Mouse (Mus musculus) small intestine, adult 2 months (tissue): ENCODE measurements around the gene Ezh1. TPM values are rescaled to one million over a fixed set of nuclear protein-coding genes. Genes with fewer than 3 reads are reported as not detected.
A peak's percentile ranks its signal among the peaks of the same experiment; 100 is the strongest.

Experiments
- H3K27ac ChIP-seq: fragments of 200-500 bp; 2 replicates; pipeline ENCODE4 v1.5.1; 2012; ENCODE audit warnings: low read depth, low read length, control low read depth, inconsistent platforms; ENCODE audit not compliant: insufficient read depth
- H3K27me3 ChIP-seq: fragments of 200-500 bp; 2 replicates; pipeline ENCODE4 v1.6.1; 2012; ENCODE audit warnings: mild to moderate bottlenecking, moderate library complexity, low read length, inconsistent platforms; ENCODE audit not compliant: control insufficient read depth, insufficient read depth
- H3K36me3 ChIP-seq: fragments of 200-500 bp; 2 replicates; pipeline ENCODE4 v1.6.1; 2012; ENCODE audit warnings: mild to moderate bottlenecking, low read length, control low read depth, inconsistent platforms; ENCODE audit not compliant: control insufficient read depth, insufficient read depth
- H3K4me1 ChIP-seq: fragments of 200-500 bp; 2 replicates; pipeline ENCODE4 v1.6.1; 2012; ENCODE audit warnings: low read length, inconsistent platforms, mixed read lengths; ENCODE audit not compliant: control insufficient read depth, insufficient read depth, insufficient read length
- H3K4me3 ChIP-seq: fragments of 200-500 bp; 2 replicates; pipeline ENCODE4 v1.5.1; 2012; ENCODE audit warnings: low read depth, mild to moderate bottlenecking, control low read depth, inconsistent platforms, low read length, moderate library complexity
- CTCF ChIP-seq: fragments of 200-500 bp; IDR thresholded peaks from 2 replicates; pipeline ENCODE4 v1.5.1; 2012; ENCODE audit warnings: low read depth, mild to moderate bottlenecking, control low read depth, inconsistent platforms, low read length, moderate library complexity, mixed read lengths; ENCODE audit not compliant: insufficient replicate concordance, insufficient read length; ENCODE audit errors: extremely low read depth
- POLR2A ChIP-seq: fragments of 200-500 bp; IDR thresholded peaks from 2 replicates; pipeline ENCODE4 v1.6.1; 2012; ENCODE audit warnings: low read depth, mild to moderate bottlenecking, control low read depth, inconsistent platforms, low read length, moderate library complexity
- WGBS: fragments of 180-500 bp; shearing (Covaris S2); methylation state at CpG from one replicate; pipeline ENCODE4 v1.1.7; 2018; 5-methylcytosine and 5-hydroxymethylcytosine counted together
- polyA plus RNA-seq: library from polyadenylated mRNA; depleted of rRNA; stranded (reverse); fragments of >200 nt; gene quantifications from 2 replicates; pipeline ENCODE4 v1.2.3, GENCODE M21; 2012

Gene Ezh1
- polyA plus RNA-seq, 1 experiment = 20.0 TPM

DNA sequence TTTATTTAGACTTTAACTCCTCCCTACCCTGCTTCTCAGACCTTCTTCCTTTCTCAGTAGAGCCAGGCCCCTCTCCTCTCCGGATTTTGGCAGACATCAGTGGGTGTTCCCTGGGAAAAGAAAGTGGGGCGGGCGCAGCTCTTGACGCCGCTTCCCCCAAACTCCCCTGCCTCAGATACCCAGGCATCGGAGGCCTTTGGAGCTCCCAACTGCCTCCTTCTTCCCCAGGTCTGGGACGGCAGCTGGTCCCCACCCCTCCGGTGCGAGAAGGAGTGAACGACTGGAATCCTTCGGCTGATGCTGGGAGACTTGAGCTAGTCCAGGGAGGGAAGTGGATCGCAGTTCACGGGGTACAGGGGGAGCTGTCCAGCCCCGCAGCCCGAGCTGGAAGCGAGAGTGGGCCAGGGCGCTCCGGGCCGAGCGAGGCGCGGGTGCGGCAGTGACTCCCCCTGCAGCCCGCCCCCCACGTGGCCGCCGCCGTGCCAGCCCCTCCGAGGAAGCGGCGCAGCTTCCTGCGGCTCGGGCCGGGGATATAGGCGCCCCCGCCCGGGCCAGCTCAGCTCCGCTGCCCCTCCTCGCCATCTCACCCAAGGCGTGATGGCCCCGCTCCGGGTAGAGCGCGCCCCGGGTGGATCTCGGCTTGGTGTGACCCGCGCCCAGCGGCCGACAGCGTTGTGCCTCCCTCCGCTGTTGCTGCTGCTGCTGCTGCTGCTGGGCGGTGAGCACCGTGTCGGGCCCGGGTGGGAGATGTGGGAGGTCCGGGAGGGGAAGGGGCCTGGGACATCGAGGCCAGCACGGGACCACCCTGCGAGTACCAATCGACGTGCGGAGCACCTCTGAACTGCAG lies 19.8 kb upstream of the Ezh1 start, which contains the start of gene Ramp2:
TSS of gene Ramp2 (plus strand) at position 174 of the 847 bp plus-strand sequence.
- Histone ChIP-seq H3K36me3 (no peaks in the 10 kb centered on the region), H3K4me1 (peaks cover 13% of the 10 kb centered on the region), H3K27me3 (peaks cover 12% of the 10 kb centered on the region; the same call in 1 of the 2 replicates), H3K27ac (peak within 1 kb of the TSS; percentile 62), H3K4me3 (peak within 1 kb of the TSS; percentile 71)
- 3% methylated on average over 63 of the region's 63 CpGs for WGBS
- TF ChIP-seq POLR2A = no peak
- TF ChIP-seq CTCF = no peak

DNA sequence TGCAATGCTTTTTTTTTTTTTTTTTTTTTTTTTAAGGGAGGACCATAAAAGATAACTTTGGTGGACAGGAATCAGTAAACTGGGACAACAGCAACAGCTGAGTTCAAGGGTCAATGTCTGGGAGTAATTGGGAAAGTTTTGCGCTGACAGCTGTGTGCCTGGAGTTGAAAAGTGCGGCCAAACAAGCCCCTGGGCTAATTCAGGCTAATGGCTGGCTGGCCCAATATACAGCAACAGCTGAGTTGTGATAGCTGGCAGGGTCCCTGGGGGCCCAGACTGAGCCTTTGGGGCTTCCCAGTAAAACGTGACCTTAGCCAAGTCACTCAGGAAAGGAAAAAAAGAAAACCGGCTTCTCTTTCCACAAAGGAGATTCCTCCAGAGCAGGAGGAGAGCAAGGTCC lies 18.8 kb upstream of the Ezh1 start:
- Histone ChIP-seq H3K36me3 (no peaks in the 10 kb centered on the region), H3K4me3 (no peak overlapping the region), H3K4me1 (peaks cover 13% of the 10 kb centered on the region), H3K27ac (peak overlapping the region; percentile 60; the same call in 1 of the 2 replicates), H3K27me3 (peaks cover 13% of the 10 kb centered on the region; the same call in 1 of the 2 replicates)
- WGBS = 28% methylated on average over 4 of the region's 4 CpGs
- TF ChIP-seq CTCF = no peak
- TF ChIP-seq POLR2A = no peak

DNA sequence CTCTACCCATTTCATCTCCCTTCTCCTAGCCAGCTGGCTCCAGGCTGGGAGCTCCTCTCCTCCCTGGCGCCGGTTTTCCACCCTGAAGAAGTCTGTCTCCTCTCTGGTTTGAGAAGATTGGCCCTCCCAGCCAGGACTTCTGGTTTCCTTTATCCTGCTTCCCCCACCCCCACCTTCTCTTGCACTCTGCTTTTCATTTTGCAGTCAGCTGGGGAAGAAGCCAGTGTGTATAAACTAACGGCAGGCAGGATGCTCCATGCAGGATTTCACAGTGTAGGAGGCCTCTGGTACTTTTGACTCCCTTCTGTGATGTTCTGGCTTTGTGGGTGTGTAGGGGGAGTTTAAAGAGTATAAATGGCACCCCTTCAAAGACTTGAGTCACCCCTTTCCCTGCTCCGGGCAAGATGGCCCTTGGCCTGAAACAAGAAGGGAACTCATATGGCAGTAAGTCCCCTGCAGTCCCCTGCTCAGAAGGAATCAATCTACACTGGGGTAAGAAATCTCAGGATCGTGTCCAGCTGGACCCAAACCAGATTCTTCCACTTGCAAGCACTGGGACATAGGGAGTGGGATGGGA lies 11.9 kb upstream of the Ezh1 start:
- H3K4me3 ChIP-seq = no peak overlapping the region
- H3K27ac ChIP-seq = no peak overlapping the region
- WGBS = 60% methylated on average over 5 of the region's 5 CpGs
- TF ChIP-seq POLR2A = no peak
- no peak for TF ChIP-seq CTCF
- H3K27me3 ChIP-seq = 0 out of 2 replicates have a peak, but pooled peaks cover 2% of the 10 kb centered on the region
- H3K4me1 ChIP-seq = no peaks in the 10 kb centered on the region
- H3K36me3 ChIP-seq = no peaks in the 10 kb centered on the region

DNA sequence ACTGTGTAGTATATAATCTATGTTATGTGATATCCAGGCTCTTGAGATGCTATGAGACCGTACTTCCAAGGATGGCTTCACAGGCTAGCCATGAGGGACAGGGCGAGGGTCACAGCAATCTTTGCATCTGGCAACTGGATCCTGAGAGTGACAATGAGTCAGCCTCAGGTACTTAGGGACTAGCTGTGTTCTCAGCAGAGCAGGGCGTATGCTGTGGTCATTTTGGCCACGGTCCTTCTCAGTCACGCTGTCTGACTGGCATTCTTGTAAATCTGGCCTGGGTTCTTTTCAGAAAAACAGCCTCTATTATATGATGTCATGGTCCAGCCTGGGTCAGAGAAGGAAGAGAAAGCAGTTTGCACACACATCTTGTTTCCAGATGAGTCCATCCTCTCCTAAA lies 10.5 kb upstream of the Ezh1 start:
- WGBS = 93% methylated on average over 5 of the region's 5 CpGs
- 0 out of 2 replicates have a peak, but pooled peaks cover 2% of the 10 kb centered on the region for H3K27me3 ChIP-seq
- H3K27ac ChIP-seq = no peak overlapping the region
- TF ChIP-seq CTCF (no peak), POLR2A (no peak)
- H3K4me1 ChIP-seq = no peaks in the 10 kb centered on the region
- no peak overlapping the region for H3K4me3 ChIP-seq
- no peaks in the 10 kb centered on the region for H3K36me3 ChIP-seq

DNA sequence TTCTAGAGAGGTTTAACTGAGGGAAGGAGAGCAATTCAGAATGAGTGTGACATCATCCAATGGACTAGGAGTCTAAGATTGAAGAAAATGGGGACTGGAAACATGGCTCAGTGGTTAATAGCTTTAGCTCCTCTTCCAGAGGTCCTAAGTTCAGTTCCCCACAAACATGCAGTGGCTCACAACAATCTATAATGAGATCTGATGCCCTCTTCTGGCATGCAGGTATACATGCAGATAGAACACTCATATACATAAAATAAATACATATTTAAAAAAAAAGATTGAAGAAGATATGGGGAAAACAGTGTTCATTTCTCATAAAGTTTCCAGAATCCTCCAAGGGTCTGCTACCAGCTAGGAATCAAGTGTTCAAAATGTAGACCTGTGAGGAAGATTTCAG lies 9.2 kb upstream of the Ezh1 start:
- TF ChIP-seq POLR2A (no peak), CTCF (no peak)
- Histone ChIP-seq H3K4me1 (peaks cover 8% of the 10 kb centered on the region), H3K4me3 (no peak overlapping the region), H3K36me3 (no peaks in the 10 kb centered on the region), H3K27ac (no peak overlapping the region), H3K27me3 (no peaks in the 10 kb centered on the region)

DNA sequence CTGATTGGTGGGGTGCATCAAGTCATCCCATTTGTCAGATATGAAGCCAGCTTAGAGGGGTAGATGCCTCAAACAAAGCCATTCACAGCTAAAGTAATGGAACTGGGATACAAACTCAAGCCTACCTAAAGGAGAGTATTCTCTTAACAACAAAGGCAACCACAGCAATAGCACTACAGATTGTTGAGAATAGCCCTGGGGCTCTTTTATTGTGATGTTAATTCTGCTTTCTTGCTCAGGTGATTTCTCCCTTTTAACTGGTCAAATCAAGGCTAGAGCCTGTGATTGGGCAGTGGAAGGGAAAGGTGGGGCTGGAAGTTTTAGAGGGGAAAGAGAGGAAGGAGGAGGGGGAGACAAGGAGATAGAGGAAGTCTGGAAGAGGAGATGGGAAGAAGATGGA lies 7.9 kb upstream of the Ezh1 start:
- H3K27me3 ChIP-seq = no peaks in the 10 kb centered on the region
- no peak overlapping the region for H3K4me3 ChIP-seq
- H3K36me3 ChIP-seq = no peaks in the 10 kb centered on the region
- H3K4me1 ChIP-seq = peaks cover 8% of the 10 kb centered on the region
- H3K27ac ChIP-seq = no peak overlapping the region
- TF ChIP-seq POLR2A (no peak), CTCF (no peak)

DNA sequence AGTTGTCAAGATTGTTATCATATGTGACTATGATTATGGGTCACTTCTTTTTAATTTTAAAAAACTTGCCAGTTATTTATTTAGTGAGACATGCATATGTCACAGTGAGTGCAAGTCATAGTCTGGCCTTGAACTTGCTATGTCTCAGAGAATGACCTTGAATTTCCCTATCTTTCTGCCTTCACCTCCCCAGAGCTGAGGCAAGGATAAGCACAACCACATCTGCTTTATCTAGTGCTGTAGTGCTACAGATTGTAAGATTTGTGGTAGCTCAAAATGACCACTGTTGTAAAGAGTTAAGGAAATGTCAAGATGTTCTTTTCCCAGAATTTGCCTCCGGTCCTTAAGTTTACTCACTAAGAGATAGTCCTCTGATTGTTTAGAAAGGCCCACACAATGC lies 7.0 kb upstream of the Ezh1 start:
- Histone ChIP-seq H3K27me3 (no peaks in the 10 kb centered on the region), H3K4me1 (peaks cover 8% of the 10 kb centered on the region), H3K4me3 (no peak overlapping the region), H3K36me3 (no peaks in the 10 kb centered on the region), H3K27ac (no peak overlapping the region)
- 63% methylated on average over 1 of the region's 1 CpGs for WGBS
- TF ChIP-seq CTCF = no peak
- no peak for TF ChIP-seq POLR2A
